Mouse (Mus musculus) embryo, embryonic 9.5 days (tissue): ENCODE measurements around the gene Slc17a4.

Experiments
- DNase-seq: peaks from one replicate; pipeline ENCODE4 v3.0.0-alpha.2; 2017; ENCODE audit errors: extremely low spot score

Gene Slc17a4

GRCm38 (mm10) chr13:23914376-23915167 lies at the start of gene Slc17a4:
Gene Slc17a4, minus strand, starts transcription at chr13:23915009.
- no peak for DNase-seq

DNA sequence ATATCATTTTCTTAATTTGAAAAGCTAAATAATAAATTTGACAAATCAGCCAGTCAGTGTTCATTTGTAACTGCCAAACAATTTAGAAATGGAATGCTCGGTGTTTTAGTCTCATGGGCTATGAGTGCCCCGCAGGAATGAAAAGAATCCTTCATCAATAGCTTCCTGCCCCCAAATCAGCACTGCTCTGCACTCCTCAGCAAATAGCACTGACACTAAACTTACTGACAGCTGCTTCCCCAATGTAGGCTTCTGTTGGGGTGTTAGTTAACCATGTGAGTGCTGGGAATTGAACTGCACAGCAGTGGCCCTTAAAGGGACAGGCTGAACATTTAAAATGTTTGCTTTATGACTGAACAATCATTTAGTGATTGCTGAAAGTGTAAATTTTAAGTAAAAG lies 45.0 kb upstream of the Slc17a4 start:
- DNase-seq = no peak

DNA sequence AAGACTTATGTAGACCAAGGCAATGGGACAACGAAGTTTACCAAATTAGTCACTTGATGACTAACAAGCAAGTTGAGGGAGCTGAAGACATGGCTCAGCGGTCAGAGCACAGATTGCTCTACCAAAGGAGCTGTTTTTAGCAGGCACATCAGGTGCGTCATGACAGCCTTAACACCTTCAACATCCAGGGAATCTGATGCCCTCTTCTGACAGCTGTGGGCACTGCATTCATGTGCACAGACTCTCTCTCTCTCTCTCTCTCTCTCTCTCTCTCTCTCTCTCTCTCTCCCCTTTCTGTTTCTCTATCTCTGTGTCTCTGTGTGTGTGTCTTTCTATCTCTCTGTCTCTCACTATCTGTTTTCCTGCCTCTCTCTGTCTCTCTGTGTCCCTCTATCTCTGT lies 36.1 kb upstream of the Slc17a4 start:
- no peak for DNase-seq

- no peak for DNase-seq
Measured at GRCm38 (mm10) chr13:23949484-23950246, 34.9 kb upstream of the Slc17a4 start.

- DNase-seq = no peak
Measured at GRCm38 (mm10) chr13:23946254-23946653, 31.4 kb upstream of the Slc17a4 start.

GRCm38 (mm10) chr13:23942861-23943260 lies 28.1 kb upstream of the Slc17a4 start:
- DNase-seq = no peak

DNA sequence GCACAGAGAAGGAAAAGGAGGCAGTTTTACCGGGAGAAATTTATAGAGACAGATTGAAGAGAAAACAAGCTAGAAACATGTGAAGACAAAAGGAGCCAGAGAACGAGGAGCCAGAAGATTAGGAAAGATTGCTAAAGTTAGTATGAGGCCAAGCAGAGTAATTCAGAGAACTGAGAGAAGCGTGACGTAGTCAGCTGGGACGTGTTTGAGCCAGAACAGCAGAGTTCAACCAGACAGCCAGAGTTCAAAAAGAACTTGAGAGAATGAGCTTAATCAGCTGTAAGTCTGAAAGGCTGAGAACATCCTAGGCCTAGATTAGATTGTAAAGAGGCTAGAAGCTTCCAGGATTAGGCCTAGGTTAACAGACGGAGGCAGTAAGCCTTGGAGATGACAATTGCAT lies 25.5 kb upstream of the Slc17a4 start:
- no peak for DNase-seq

- DNase-seq = no peak
Measured at GRCm38 (mm10) chr13:23938699-23939098, 23.9 kb upstream of the Slc17a4 start.

DNA sequence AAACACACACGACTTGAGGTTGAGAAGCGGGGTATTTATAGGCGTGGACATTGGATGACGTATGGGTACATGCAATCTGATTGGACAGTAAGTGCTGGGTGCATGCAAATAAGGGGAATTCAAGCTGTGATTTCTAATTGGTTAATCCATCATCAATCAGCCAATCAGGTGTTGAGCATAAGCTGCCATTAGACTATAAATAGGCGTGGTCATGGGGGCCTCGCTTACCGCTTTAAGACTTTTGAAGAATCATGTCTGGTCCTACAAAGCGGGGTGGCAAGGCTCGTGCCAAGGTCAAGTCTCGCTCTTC lies 19.4 kb upstream of the Slc17a4 start, which contains the start of gene Hist1h2aa:
Hist1h2aa (plus strand) TSS at position 252 of the 310 bp plus-strand sequence.
- no peak for DNase-seq

GRCm38 (mm10) chr13:23933421-23934210 lies 18.8 kb upstream of the Slc17a4 start, which contains the start of gene Hist1h2ba:
Gene Hist1h2ba, minus strand, starts transcription at chr13:23934156.
- DNase-seq = no peak

- DNase-seq = no peak
Measured at GRCm38 (mm10) chr13:23930904-23931303, 16.1 kb upstream of the Slc17a4 start.

DNA sequence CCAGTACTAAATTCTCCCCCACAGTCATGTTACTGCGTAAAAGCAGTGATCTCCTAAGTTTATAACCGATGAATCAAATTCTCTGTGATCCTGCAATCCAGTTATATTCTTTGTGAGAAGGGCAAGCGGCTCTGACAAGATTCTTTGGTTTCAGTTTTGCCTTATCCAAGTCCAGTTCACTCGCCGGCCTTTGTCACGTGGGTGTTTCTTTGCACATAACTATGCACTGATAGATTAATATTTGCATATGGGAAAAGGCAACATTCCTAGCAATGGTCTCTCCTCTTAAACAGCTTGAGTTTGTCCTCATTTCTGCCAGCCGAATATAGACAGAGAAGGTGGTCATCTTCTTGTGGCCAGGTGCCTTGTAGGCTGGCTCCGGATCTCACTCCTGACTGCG lies 15.7 kb upstream of the Slc17a4 start:
- DNase-seq = no peak

- no peak for DNase-seq
Measured at GRCm38 (mm10) chr13:23928637-23929036, 13.8 kb upstream of the Slc17a4 start.

DNA sequence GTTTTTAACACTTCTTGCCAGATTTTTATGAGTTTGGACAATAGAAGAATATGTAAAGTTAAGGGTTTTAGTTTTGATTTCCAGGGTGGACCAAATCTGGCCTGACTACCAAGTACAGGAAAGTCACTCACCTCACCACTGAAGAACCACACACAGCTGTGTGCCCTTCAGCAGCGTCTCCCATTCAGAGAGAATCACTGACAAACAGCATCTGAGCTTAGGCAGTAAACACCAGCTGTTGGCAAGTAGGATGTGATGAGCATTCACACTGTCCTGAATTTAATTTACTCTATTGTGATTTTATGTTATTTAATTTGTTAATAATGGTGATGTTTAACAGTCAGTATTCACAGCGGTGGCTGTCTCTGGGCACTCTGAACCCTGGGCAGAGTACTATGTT lies 11.0 kb upstream of the Slc17a4 start:
- no peak for DNase-seq

DNA sequence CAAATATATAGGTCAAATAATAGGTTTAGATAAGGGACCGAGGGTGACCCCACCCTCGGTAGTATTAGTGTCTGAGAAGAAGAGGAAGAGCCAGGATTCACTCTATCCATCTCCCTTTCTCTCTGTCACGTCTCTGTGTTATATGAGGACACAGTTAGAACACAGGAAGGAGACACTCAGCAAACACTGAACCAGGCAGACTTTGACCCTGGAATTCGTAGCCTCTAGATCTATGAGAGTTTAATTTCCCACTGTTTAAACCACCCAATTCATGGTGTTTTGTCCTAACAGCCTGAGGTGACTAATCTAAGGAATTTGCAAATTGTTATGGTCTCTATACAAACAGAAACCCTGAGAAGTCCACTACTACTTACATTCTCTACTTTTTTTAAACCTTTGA lies 2.9 kb upstream of the Slc17a4 start:
- no peak for DNase-seq

GRCm38 (mm10) chr13:23916132-23916531 lies 1.3 kb upstream of the Slc17a4 start:
- no peak for DNase-seq

GRCm38 (mm10) chr13:23913791-23914306 lies 960 bp downstream of the Slc17a4 start:
- DNase-seq = no peak

GRCm38 (mm10) chr13:23911335-23911734 lies 3.5 kb downstream of the Slc17a4 start:
- DNase-seq = no peak

DNA sequence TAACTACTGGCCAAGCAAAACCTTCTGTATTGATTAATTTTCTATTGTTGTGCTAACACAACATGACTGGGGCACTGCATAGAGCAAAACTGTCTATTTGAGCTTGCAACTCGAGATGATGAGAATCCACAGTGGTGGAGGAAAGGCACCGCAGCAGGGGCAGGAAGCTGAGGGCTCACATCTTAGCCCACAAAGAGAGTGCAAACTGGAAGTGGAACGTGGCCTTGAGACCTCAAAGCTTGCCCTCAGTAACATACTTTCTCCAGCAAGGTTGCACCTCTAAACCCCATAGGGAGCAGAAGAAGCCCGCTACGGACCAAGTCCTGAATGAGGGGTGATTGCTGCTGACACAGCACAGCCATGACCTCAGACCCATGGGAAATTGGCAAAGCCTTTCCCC lies 4.7 kb downstream of the Slc17a4 start:
- no peak for DNase-seq

DNA sequence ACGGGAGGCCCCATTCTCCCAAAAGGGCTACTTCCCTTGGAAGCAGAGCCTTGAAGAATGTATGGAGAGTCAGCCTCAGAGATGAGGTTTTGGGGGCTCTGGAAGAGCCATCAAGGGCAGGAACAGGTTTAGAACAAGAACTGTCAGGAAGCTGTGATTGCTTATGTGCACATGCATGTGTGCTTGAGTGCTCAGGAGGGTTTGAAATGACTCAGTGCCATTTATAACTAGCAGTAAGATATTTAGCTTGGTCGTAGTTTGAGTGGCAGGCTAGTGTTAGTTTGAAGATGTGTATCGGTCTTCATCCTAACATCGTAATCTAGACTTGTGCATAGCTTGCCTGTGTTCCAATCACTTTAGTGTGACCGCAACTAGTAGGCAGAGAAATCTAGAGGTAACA lies 7.9 kb downstream of the Slc17a4 start:
- no peak for DNase-seq

GRCm38 (mm10) chr13:23898242-23898641 lies 16.6 kb downstream of the Slc17a4 start:
- DNase-seq = no peak

DNA sequence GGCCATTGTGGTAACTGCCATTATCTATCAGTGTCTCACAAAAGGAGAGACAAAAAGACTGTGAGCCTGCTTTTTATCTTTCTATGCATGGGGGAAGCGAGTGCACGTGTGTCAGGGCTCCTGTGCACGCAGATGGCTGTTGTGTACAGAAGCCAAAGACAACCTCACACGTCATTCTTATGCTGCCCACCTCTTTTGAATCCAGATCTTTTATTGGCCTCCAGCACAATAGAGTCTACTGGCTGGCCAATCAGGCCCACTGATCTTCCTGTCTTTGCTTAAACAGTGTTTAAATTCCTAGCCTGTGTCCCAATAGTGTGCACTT lies 21.6 kb downstream of the Slc17a4 start:
- DNase-seq = peak; percentile 14
